Mouse (Mus musculus) thymus, postnatal 0 days (tissue): ENCODE data around the gene Spire2. TPM values are rescaled to one million over a fixed set of nuclear protein-coding genes. Genes with fewer than 3 reads are reported as not detected.

Source experiments
- DNase-seq: peaks from one replicate; pipeline ENCODE4 v3.0.0-alpha.2; 2015; ENCODE audit warnings: low spot score
- polyA plus RNA-seq: library from polyadenylated mRNA; unstranded; fragments of >200 nt; fragmentation: Nextera tagmentation; extraction: Ambion mirVana; gene quantifications from 2 replicates; pipeline ENCODE4 v1.2.1, GENCODE M21; 2015

Gene Spire2
- polyA plus RNA-seq, 1 experiment from 2014 or later = 1.4 TPM

GRCm38 (mm10) chr8:123415967-123416943 lies 83.7 kb downstream of the Spire2 start:
- DNase-seq = peak; percentile 72

GRCm38 (mm10) chr8:123416944-123417555 lies 84.5 kb downstream of the Spire2 start:
- no peak for DNase-seq

Other genes with a start within 250 kb of the Spire2 start
- 1,818 and 1,880 TPM in 2 replicates for gene Rpl13, start 230.4 kb upstream of the Spire2 start, polyA plus RNA-seq
- gene Cpne7, start 215.3 kb upstream of the Spire2 start, polyA plus RNA-seq = 0.22 and 0.31 TPM in 2 replicates
- 3.7 and 3.8 TPM in 2 replicates for gene Sult5a1, start 174.4 kb upstream of the Spire2 start, polyA plus RNA-seq
- gene Dpep1, start 146.5 kb upstream of the Spire2 start, polyA plus RNA-seq = 2.7 and 3.7 TPM in 2 replicates
- 144 and 151 TPM in 2 replicates for gene Chmp1a, start 120.0 kb upstream of the Spire2 start, polyA plus RNA-seq
- gene Spata33, start 119.9 kb upstream of the Spire2 start, polyA plus RNA-seq = 1.0 and 2.2 TPM in 2 replicates
- 18.3 and 18.6 TPM in 2 replicates for gene Cdk10, start 107.9 kb upstream of the Spire2 start, polyA plus RNA-seq
- gene Spata2l, start 96.5 kb upstream of the Spire2 start, polyA plus RNA-seq = 8.4 and 8.8 TPM in 2 replicates
- 15.8 and 18.8 TPM in 2 replicates for gene Zfp276, start 78.5 kb upstream of the Spire2 start, polyA plus RNA-seq
- gene Vps9d1, start 78.4 kb upstream of the Spire2 start, polyA plus RNA-seq = 11.5 and 12.0 TPM in 2 replicates
- gene Fanca, start 14.1 kb upstream of the Spire2 start, polyA plus RNA-seq = 22.0 and 22.5 TPM in 2 replicates
- 155 and 165 TPM in 2 replicates for gene Tcf25, start 41.0 kb downstream of the Spire2 start, polyA plus RNA-seq
- gene Mc1r, start 74.4 kb downstream of the Spire2 start, polyA plus RNA-seq = 0.28 and 0.56 TPM in 2 replicates
- gene Tubb3, start 78.7 kb downstream of the Spire2 start, polyA plus RNA-seq = 11.9 and 16.3 TPM in 2 replicates
- gene Def8, start 90.8 kb downstream of the Spire2 start, polyA plus RNA-seq = 21.3 and 24.0 TPM in 2 replicates
- gene Afg3l1, start 145.2 kb downstream of the Spire2 start, polyA plus RNA-seq = 37.1 and 47.2 TPM in 2 replicates
- 1.4 and 1.8 TPM in 2 replicates for gene Dbndd1, start 182.8 kb downstream of the Spire2 start, polyA plus RNA-seq
- gene Gas8, start 186.1 kb downstream of the Spire2 start, polyA plus RNA-seq = 13.4 and 13.8 TPM in 2 replicates